Mouse (Mus musculus): ENCODE measurements at regions not wholly inside any gene's neighbourhood (a gene's known extent, or its start where the extent isn't known, plus 50 kb on each side); places are given as distances from the start of the nearest gene placed in this dataset.

DNA sequence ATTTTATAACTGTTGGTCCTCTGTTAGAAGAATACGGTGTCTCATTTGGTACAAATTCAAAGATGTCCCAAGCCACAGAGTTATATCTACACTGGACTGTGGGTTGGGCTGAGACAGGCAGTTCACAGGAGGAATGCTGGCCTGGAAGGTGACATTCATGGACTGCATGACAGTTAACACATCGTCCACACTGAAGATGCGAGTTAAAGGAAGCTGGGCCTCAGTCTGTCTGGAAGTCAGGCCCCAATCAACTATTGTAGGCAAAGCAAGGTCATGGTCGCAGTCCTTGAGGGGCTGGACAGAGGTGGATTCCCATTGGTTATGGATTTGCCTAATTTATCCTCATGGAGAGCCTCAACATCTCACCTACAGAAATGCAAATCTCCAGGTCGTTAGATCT is 295.5 kb downstream of the Foxo1 start:
- ATAC-seq (ENCODE audit: insufficient read depth, low FRiP score, low read depth): no peak
- no peak overlapping the region for H3K9ac ChIP-seq
- H3K4me2 ChIP-seq: no peak overlapping the region
- no peaks in the 10 kb centered on the region for H3K27me3 ChIP-seq (replicated peaks)
- H3K4me1 ChIP-seq: no peaks in the 10 kb centered on the region
- H3K36me3 ChIP-seq: no peaks in the 10 kb centered on the region
- no peak overlapping the region for H3K4me3 ChIP-seq (replicated peaks)
- no peak overlapping the region for H3K27ac ChIP-seq
- 78% methylated on average over 5 of the region's 5 CpGs for WGBS
- no peaks in the 10 kb centered on the region for H3K9me3 ChIP-seq

DNA sequence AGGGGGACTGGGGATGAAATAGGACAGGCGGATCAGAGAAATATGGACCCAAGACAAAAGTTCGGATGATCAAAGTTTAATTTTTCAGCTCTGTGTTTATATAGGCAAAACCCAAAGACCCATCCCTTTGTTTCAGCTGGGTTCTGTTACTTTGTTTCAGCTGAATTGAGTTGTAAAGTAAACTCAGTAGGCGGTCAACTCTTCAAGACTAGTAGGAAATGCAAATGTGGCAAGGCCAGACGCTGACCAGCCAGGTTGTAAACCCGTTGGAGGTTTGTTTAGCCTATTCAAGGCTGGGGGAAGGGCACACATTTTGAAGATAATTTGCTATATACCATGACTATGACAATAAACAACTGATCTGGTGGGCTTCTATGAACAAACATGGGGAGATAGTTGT is 294.7 kb downstream of the Foxo1 start:
- ATAC-seq (ENCODE audit: insufficient read depth, low FRiP score, low read depth): no peak
- no peaks in the 10 kb centered on the region for H3K27me3 ChIP-seq (replicated peaks)
- H3K4me2 ChIP-seq: no peak overlapping the region
- no peak overlapping the region for H3K9ac ChIP-seq
- no peak overlapping the region for H3K27ac ChIP-seq
- H3K36me3 ChIP-seq: no peaks in the 10 kb centered on the region
- H3K4me1 ChIP-seq: no peaks in the 10 kb centered on the region
- no peaks in the 10 kb centered on the region for H3K9me3 ChIP-seq
- WGBS: 53% methylated on average over 5 of the region's 5 CpGs
- no peak overlapping the region for H3K4me3 ChIP-seq (replicated peaks)

DNA sequence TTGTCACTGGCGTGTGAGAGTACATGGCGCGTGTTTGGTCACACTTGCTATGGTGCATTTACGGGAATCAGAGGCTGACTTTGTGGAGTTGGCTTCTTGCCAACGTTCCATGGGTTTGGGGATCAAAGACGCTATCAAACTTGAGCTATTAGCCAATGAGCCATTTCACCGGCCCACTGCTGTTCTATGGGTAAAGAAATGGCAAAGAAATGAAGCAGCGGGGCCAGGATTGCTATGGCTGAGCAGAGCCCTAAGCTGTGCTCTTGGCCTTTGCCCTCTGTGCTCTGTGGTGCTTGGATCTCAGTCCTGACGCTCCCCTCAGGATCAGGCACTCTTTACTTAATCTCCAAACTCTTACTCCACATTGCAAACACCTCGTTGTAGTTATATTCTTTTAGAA is 291.3 kb downstream of the Foxo1 start:
- H3K9ac ChIP-seq: no peak overlapping the region
- WGBS: 81% methylated on average over 10 of the region's 10 CpGs
- H3K4me3 ChIP-seq (replicated peaks): no peak overlapping the region
- H3K27ac ChIP-seq: no peak overlapping the region
- ATAC-seq (ENCODE audit: insufficient read depth, low FRiP score, low read depth): no peak
- no peaks in the 10 kb centered on the region for H3K36me3 ChIP-seq
- no peaks in the 10 kb centered on the region for H3K4me1 ChIP-seq
- no peaks in the 10 kb centered on the region for H3K9me3 ChIP-seq
- no peak overlapping the region for H3K4me2 ChIP-seq
- H3K27me3 ChIP-seq (replicated peaks): no peaks in the 10 kb centered on the region

DNA sequence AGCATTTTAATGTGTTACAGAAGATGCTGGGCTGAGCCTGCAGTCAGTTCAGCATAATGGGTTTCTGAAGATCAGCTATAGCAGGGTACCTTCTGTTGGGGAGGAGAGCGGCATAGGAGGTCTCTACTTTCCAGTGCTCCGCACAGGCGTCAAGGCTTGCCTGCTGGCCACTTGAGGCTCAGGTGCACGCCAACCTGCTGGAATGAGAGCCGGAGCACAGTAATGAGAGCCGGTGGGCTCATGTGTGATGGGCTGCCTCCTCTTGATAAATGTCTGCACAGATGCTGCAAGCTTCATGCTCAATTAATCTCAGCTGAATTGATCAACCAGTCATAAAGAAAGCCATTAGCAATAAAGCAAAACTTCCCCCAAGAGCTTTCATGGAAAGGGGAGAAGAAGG is 290.6 kb downstream of the Foxo1 start:
- WGBS: 89% methylated on average over 6 of the region's 6 CpGs
- ATAC-seq (ENCODE audit: insufficient read depth, low FRiP score, low read depth): no peak
- no peak overlapping the region for H3K9ac ChIP-seq

DNA sequence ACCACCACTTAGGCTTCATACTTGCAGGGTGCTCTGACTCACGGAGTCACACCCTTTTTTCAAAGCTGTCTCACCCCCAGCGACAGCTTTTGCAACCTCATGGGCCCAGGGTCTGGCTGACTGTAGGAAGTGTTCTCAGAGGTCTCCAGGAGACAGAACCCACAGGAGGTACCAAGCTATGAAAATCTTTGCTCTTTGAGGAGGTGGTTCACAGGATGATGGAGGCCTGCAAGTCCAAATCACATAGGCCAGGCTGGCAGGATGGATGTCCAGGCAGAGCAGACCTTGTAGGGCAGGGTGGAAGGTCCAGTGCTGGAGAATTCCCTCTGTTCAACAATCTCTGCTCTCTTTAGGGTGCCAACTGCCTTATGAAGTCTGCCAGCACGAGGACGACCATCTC is 289.2 kb downstream of the Foxo1 start:
- no peaks in the 10 kb centered on the region for H3K9me3 ChIP-seq
- H3K36me3 ChIP-seq: no peaks in the 10 kb centered on the region
- no peaks in the 10 kb centered on the region for H3K4me1 ChIP-seq
- H3K27ac ChIP-seq: no peak overlapping the region
- no peak for ATAC-seq (ENCODE audit: insufficient read depth, low FRiP score, low read depth)
- no peak overlapping the region for H3K9ac ChIP-seq
- no peaks in the 10 kb centered on the region for H3K27me3 ChIP-seq (replicated peaks)
- 81% methylated on average over 4 of the region's 4 CpGs for WGBS
- H3K4me2 ChIP-seq: no peak overlapping the region
- H3K4me3 ChIP-seq (replicated peaks): no peak overlapping the region

More for the DNA sequence above, 290.6 kb downstream of the Foxo1 start:
- H3K27me3 ChIP-seq (replicated peaks): no peaks in the 10 kb centered on the region
- no peaks in the 10 kb centered on the region for H3K4me1 ChIP-seq
- no peak overlapping the region for H3K4me3 ChIP-seq (replicated peaks)
- no peak overlapping the region for H3K4me2 ChIP-seq
- H3K36me3 ChIP-seq: no peaks in the 10 kb centered on the region
- no peak overlapping the region for H3K27ac ChIP-seq
- H3K9me3 ChIP-seq: no peaks in the 10 kb centered on the region

DNA sequence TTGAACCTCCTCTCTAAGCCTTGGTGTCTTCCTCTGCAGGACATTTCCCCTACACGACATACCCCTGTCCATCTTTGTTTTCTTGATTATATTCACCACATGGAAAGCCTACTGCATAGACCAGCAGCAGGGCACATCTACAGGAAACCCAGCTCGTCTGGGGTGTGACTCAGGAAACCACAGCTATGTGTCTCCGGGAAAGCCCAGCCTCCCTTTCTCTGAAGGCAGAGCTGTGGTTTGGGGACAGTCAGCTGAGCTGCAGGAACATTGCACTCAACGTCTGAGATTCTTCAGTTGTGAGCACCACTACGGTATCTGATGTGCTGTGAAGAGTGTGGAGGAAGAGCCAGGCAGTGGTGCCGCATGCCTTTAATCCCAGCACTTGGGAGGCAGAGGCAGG is 286.9 kb downstream of the Foxo1 start:
- 66% methylated on average over 6 of the region's 6 CpGs for WGBS
- Histone ChIP-seq H3K4me2 (no peak overlapping the region), H3K4me1 (no peaks in the 10 kb centered on the region), H3K27ac (no peak overlapping the region), H3K9me3 (no peaks in the 10 kb centered on the region), H3K36me3 (no peaks in the 10 kb centered on the region), H3K9ac (no peak overlapping the region), H3K27me3 (replicated peaks) (no peaks in the 10 kb centered on the region), H3K4me3 (replicated peaks) (no peak overlapping the region)
- no peak for ATAC-seq (ENCODE audit: insufficient read depth, low FRiP score, low read depth)

DNA sequence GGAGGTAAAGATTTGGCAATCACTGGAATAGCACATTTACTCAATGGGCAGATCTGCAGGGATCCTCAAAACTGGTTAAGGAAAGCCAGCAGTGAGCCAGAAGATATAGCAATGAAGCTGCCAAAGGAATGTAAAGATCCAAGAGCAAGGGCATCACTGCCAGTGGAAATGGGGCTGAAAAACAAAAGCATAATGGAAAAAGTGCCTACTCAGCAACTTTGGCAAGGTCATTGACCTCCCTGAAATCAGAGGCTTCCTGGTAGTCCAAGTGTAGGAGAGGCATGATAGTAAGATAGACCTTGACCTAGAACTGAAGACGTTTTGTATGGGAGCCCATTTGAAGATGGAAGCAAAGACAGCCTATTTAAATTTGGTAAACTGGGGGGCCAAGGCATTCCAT is 286.4 kb downstream of the Foxo1 start:
- H3K27ac ChIP-seq: no peak overlapping the region
- no peaks in the 10 kb centered on the region for H3K4me1 ChIP-seq
- no peaks in the 10 kb centered on the region for H3K27me3 ChIP-seq (replicated peaks)
- no peaks in the 10 kb centered on the region for H3K9me3 ChIP-seq
- 74% methylated on average over 1 of the region's 1 CpGs for WGBS
- no peak for ATAC-seq (ENCODE audit: insufficient read depth, low FRiP score, low read depth)
- no peaks in the 10 kb centered on the region for H3K36me3 ChIP-seq
- no peak overlapping the region for H3K9ac ChIP-seq
- no peak overlapping the region for H3K4me2 ChIP-seq
- no peak overlapping the region for H3K4me3 ChIP-seq (replicated peaks)

DNA sequence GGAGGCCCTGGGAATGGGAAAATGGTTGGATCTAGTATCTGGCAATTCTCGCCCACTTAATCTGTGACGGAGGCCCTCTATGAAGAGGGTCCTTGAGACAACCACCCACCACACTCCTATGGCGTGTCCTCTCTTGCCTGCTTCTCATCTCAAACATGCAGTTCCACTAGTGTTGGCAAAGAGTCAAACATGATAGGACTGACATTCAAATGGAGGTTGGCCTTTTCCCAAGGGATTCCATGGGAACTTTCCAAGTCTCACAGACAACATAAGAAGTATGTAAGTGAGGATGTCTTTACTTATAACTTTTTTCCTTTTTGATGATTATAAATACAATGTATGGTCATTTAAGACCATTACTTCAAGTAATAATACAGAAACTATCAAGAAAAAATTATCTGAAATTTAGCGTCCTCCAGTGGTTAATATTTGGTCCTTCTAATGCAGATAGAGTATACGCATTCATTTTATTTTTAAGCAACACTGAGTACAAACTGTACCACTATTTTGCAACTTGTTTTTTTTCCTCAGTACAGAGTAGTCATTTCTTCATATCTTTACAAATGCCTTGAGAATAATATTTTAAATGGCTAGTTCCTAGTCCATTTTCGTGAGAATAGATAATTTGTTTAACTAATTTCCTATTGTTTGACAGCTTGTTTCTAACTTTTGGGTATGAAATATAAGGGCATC is 280.2 kb downstream of the Foxo1 start:
- Histone ChIP-seq H3K27me3 (replicated peaks) (no peaks in the 10 kb centered on the region), H3K4me1 (no peaks in the 10 kb centered on the region), H3K4me2 (no peak overlapping the region), H3K4me3 (replicated peaks) (no peak overlapping the region), H3K9ac (no peak overlapping the region), H3K36me3 (no peaks in the 10 kb centered on the region), H3K9me3 (no peaks in the 10 kb centered on the region), H3K27ac (no peak overlapping the region)
- WGBS: 72% methylated on average over 6 of the region's 6 CpGs
- ATAC-seq (ENCODE audit: insufficient read depth, low FRiP score, low read depth): no peak

DNA sequence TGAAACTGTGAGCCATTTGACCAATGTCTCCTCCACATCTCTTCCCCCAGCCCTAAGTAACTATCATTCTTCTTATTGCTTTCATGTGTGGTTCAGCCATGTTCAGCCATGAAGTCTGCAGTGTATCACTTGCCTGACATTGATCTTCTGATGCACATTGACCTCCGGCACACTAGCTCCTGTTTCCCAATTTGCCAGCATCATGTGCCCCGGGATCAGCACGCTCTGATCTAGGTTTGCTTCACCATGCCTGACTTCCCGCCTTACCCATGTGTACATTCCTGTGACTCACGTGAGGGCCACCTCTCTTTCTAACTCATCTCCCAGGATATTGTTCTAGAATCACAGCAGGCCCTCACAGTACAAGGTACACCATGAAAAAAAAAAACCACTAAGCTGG is 277.9 kb downstream of the Foxo1 start:
- Histone ChIP-seq H3K4me1 (no peaks in the 10 kb centered on the region), H3K27me3 (replicated peaks) (no peaks in the 10 kb centered on the region), H3K27ac (no peak overlapping the region), H3K36me3 (no peaks in the 10 kb centered on the region), H3K4me2 (no peak overlapping the region), H3K4me3 (replicated peaks) (no peak overlapping the region), H3K9me3 (no peaks in the 10 kb centered on the region), H3K9ac (no peak overlapping the region)
- ATAC-seq (ENCODE audit: insufficient read depth, low FRiP score, low read depth): no peak
- WGBS: 88% methylated on average over 5 of the region's 5 CpGs

DNA sequence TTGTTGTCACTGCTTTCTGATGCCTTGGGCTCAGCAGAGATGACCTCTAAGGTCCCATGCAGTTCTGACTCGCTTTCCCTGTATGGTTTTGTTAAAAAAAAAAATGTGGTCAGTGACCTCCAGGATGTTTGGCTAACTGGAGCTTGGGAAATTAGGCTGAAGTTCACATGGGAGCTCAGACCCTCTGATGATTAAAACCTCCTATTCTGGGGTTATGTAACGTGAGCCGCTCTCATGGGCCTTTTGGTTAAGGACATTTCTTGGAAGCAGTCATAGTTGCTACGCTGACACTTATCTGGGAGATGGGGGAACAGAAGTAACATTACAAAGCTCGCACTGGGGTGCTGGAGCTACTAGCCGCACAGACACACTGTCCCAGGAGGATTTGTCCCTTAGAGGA is 274.9 kb downstream of the Foxo1 start:
- H3K4me2 ChIP-seq: no peak overlapping the region
- no peak for ATAC-seq (ENCODE audit: insufficient read depth, low FRiP score, low read depth)
- no peak overlapping the region for H3K9ac ChIP-seq
- 72% methylated on average over 6 of the region's 6 CpGs for WGBS
- no peaks in the 10 kb centered on the region for H3K9me3 ChIP-seq
- no peaks in the 10 kb centered on the region for H3K27me3 ChIP-seq (replicated peaks)
- no peaks in the 10 kb centered on the region for H3K36me3 ChIP-seq
- no peak overlapping the region for H3K27ac ChIP-seq
- H3K4me1 ChIP-seq: no peaks in the 10 kb centered on the region
- H3K4me3 ChIP-seq (replicated peaks): no peak overlapping the region

DNA sequence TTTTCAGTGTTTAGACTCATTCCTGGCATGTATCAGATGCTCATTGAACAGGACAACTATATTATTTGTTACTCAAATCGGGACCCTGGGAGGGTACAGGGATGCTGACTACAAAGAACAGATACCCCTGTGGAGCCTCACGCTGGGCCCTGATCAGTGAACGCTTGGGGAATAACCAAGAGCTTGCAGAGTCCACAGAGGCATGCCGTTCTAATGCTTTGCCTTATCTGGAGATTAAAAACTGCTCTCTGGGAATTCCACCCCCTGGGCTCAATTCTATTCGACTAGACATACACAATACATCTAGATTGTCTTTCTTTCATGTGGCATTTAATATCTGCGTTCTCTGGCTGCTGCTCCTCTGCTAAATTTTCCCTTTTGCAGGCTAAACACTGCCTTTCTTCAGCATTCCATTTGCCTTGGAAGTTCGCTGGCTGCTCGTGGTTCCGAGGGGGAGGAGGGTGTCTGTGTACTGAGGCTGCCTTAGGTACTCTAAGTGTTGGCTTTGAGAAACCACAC is 272.8 kb downstream of the Foxo1 start:
- no peak for ATAC-seq (ENCODE audit: insufficient read depth, low FRiP score, low read depth)
- Histone ChIP-seq H3K9me3 (no peaks in the 10 kb centered on the region), H3K4me3 (replicated peaks) (no peak overlapping the region), H3K36me3 (no peaks in the 10 kb centered on the region), H3K27ac (no peak overlapping the region), H3K4me1 (0 out of 2 replicates have a peak, but pooled peaks cover under 1% of the 10 kb centered on the region), H3K27me3 (replicated peaks) (no peaks in the 10 kb centered on the region), H3K4me2 (no peak overlapping the region), H3K9ac (no peak overlapping the region)
- WGBS: 35% methylated on average over 9 of the region's 9 CpGs

DNA sequence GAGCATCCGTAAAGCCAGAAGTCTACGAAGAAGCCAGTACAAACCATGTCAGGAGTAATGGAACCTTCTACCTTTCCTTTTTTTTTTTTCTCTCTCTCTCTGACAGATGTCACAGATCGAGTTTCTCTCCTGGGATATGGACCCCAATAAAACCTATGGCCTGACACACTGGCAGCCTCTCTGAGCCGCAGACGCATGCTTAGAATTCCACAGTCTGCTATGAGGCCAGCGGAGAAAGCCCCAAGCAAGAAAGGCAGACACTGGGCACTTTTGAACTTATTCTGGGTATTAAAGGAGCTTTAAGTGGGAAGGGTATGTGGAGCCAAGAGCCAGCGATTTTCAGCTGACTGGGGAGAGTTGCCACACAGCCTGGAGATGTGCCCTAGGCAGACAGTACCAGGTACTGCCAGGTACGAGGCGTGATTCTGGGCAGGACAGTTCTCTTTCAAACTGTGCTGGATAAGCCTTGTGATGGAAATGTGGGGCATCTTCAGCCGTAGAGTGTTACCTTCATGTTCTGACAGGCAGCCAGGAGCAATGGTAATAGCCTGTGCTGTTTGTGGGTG is 271.8 kb downstream of the Foxo1 start:
- 56% methylated on average over 10 of the region's 10 CpGs for WGBS
- H3K9me3 ChIP-seq: no peaks in the 10 kb centered on the region
- 0 out of 2 replicates have a peak, but pooled peaks cover 5% of the 10 kb centered on the region for H3K4me1 ChIP-seq
- H3K27ac ChIP-seq: no peak overlapping the region
- no peaks in the 10 kb centered on the region for H3K36me3 ChIP-seq
- no peak overlapping the region for H3K9ac ChIP-seq
- no peaks in the 10 kb centered on the region for H3K27me3 ChIP-seq (replicated peaks)
- H3K4me3 ChIP-seq (replicated peaks): no peak overlapping the region
- ATAC-seq (ENCODE audit: insufficient read depth, low FRiP score, low read depth): no peak
- no peak overlapping the region for H3K4me2 ChIP-seq
